Mouse (Mus musculus) CH12.LX (cell line): Measurements from ENCODE around the gene Ropn1. TPM values are rescaled to one million over a fixed set of nuclear protein-coding genes. Genes with fewer than 3 reads are reported as not detected.
A peak's percentile ranks its signal among the peaks of the same experiment; 100 is the strongest.

Experiments
- DNase-seq: peaks from one replicate; pipeline ENCODE4 v3.0.0-alpha.2; 2013; ENCODE audit errors: extremely low read depth
- H3K27ac ChIP-seq: 2 replicates; pipeline ENCODE4 v1.5.1; 2012; ENCODE audit warnings: low read depth, mild to moderate bottlenecking, control low read depth, moderate library complexity; ENCODE audit not compliant: insufficient read depth
- H3K27me3 ChIP-seq: replicated peaks from 2 replicates; pipeline ENCODE3; 2012; ENCODE audit warnings: inconsistent platforms
- H3K36me3 ChIP-seq, 2 experiments: replicated peaks in 1 of 2; 2 replicates each; pipeline versions ENCODE3 to v1.6.1; 2012; ENCODE audit warnings: inconsistent platforms in 1 of 2, low read length in 1 of 2, mild to moderate bottlenecking in 1 of 2, mixed read lengths in 1 of 2, moderate library complexity in 1 of 2; ENCODE audit not compliant: control insufficient read depth in 1 of 2, insufficient read depth in 1 of 2
- H3K4me1 ChIP-seq, 2 experiments: 2 replicates each; pipeline ENCODE4 v1.6.1; 2012; ENCODE audit warnings: inconsistent platforms in 1 of 2, moderate library complexity in 1 of 2; ENCODE audit not compliant: insufficient read depth in 2 of 2, control insufficient read depth in 1 of 2
- H3K4me2 ChIP-seq: 2 replicates; pipeline ENCODE4 v1.6.1; 2012; ENCODE audit warnings: low read depth, mild to moderate bottlenecking, control low read depth; ENCODE audit not compliant: poor library complexity, insufficient read depth, severe bottlenecking
- H3K4me3 ChIP-seq, 3 experiments: fragments of 150-350 bp in 1 of 3; sonication (generic) in 1 of 3; replicated peaks in 1 of 3; 2 replicates each; pipeline versions ENCODE3 to v1.5.1; 2011 to 2012; ENCODE audit warnings: low read depth in 2 of 3, low read length in 2 of 3, mild to moderate bottlenecking in 2 of 3, moderate library complexity in 2 of 3, control low read depth in 1 of 3, improper control_type of control experiment in 1 of 3, inconsistent platforms in 1 of 3, mixed read lengths in 1 of 3; ENCODE audit not compliant: poor library complexity in 1 of 3
- H3K79me2 ChIP-seq: replicated peaks from 2 replicates; pipeline ENCODE4 v1.6.1; 2012; ENCODE audit warnings: mild to moderate bottlenecking, moderate library complexity; ENCODE audit not compliant: control insufficient read depth, poor library complexity, insufficient read depth, severe bottlenecking; ENCODE audit errors: extremely low read depth
- H3K9ac ChIP-seq: 2 replicates; pipeline ENCODE4 v1.6.1; 2012; ENCODE audit warnings: low read depth, mild to moderate bottlenecking, control low read depth, moderate library complexity; ENCODE audit not compliant: insufficient read depth
- H3K9me3 ChIP-seq: replicated peaks from 2 replicates; pipeline ENCODE3; 2012; ENCODE audit warnings: low read length, inconsistent platforms, mixed read lengths
- BHLHE40 ChIP-seq: IDR thresholded peaks from 2 replicates; pipeline ENCODE4 v1.6.1; 2011; ENCODE audit warnings: mild to moderate bottlenecking, low read depth, low read length, improper control_type of control experiment
- CHD1 ChIP-seq: IDR thresholded peaks from 2 replicates; pipeline ENCODE4 v1.6.1; 2012; ENCODE audit warnings: low read depth, low read length, improper control_type of control experiment, inconsistent platforms
- CHD2 ChIP-seq: IDR thresholded peaks from 2 replicates; pipeline ENCODE4 v1.6.1; 2011; ENCODE audit warnings: low read length, improper control_type of control experiment
- E2F4 ChIP-seq: IDR thresholded peaks from 2 replicates; pipeline ENCODE4 v1.6.1; 2011; ENCODE audit warnings: low read depth, low read length, improper control_type of control experiment; ENCODE audit not compliant: insufficient replicate concordance
- EP300 ChIP-seq: IDR thresholded peaks from 2 replicates; pipeline ENCODE4 v1.6.1; 2011; ENCODE audit warnings: low read length, improper control_type of control experiment
- ETS1 ChIP-seq: conservative IDR thresholded peaks from 2 replicates; pipeline ENCODE4 v1.6.1; 2012; ENCODE audit warnings: low read depth, mild to moderate bottlenecking, inconsistent platforms, low read length, improper control_type of control experiment, moderate library complexity
- HCFC1 ChIP-seq: IDR thresholded peaks from 2 replicates; pipeline ENCODE4 v1.6.1; 2012; ENCODE audit warnings: low read depth, mild to moderate bottlenecking, inconsistent platforms, low read length, improper control_type of control experiment
- JUN ChIP-seq: IDR thresholded peaks from 2 replicates; pipeline ENCODE4 v1.6.1; 2011; ENCODE audit warnings: low read depth, mild to moderate bottlenecking, low read length, improper control_type of control experiment, moderate library complexity; ENCODE audit not compliant: insufficient read depth
- JUND ChIP-seq: conservative IDR thresholded peaks from 2 replicates; pipeline ENCODE4 v1.6.1; 2011; ENCODE audit warnings: low read depth, low read length, improper control_type of control experiment
- KAT2A ChIP-seq: IDR thresholded peaks from 2 replicates; pipeline ENCODE4 v1.6.1; 2012; ENCODE audit warnings: low read length, improper control_type of control experiment, inconsistent platforms; ENCODE audit not compliant: insufficient replicate concordance
- MAFK ChIP-seq: IDR thresholded peaks from 2 replicates; pipeline ENCODE4 v1.6.1; 2011; ENCODE audit warnings: low read length, improper control_type of control experiment; ENCODE audit not compliant: insufficient replicate concordance
- MAZ ChIP-seq: IDR thresholded peaks from 2 replicates; pipeline ENCODE4 v1.6.1; 2012; ENCODE audit warnings: low read depth, mild to moderate bottlenecking, inconsistent platforms, low read length, improper control_type of control experiment, moderate library complexity
- MEF2A ChIP-seq: IDR thresholded peaks from 2 replicates; pipeline ENCODE4 v1.6.1; 2014; ENCODE audit warnings: low read depth, mild to moderate bottlenecking, inconsistent platforms, low read length, improper control_type of control experiment, borderline replicate concordance
- NELFE ChIP-seq: IDR thresholded peaks from 2 replicates; pipeline ENCODE4 v1.6.1; 2011; ENCODE audit warnings: low read depth, low read length, improper control_type of control experiment
- NRF1 ChIP-seq: IDR thresholded peaks from 2 replicates; pipeline ENCODE4 v1.6.1; 2014; ENCODE audit warnings: low read depth, mild to moderate bottlenecking, inconsistent platforms, low read length, improper control_type of control experiment, moderate library complexity
- PAX5 ChIP-seq: IDR thresholded peaks from 2 replicates; pipeline ENCODE4 v1.6.1; 2012; ENCODE audit warnings: low read length, inconsistent platforms, mixed read lengths
- RCOR1 ChIP-seq: conservative IDR thresholded peaks from 2 replicates; pipeline ENCODE4 v1.6.1; 2012; ENCODE audit warnings: low read depth, mild to moderate bottlenecking, inconsistent platforms, low read length, improper control_type of control experiment
- SIN3A ChIP-seq: IDR thresholded peaks from 2 replicates; pipeline ENCODE4 v1.6.1; 2012; ENCODE audit warnings: low read length, improper control_type of control experiment, inconsistent platforms
- SMC3 ChIP-seq: IDR thresholded peaks from 2 replicates; pipeline ENCODE4 v1.6.1; 2011; ENCODE audit warnings: low read depth, low read length, improper control_type of control experiment
- TBP ChIP-seq: conservative IDR thresholded peaks from 2 replicates; pipeline ENCODE4 v1.6.1; 2011; ENCODE audit warnings: low read depth, low read length, improper control_type of control experiment
- USF1 ChIP-seq: IDR thresholded peaks from 2 replicates; pipeline ENCODE4 v1.6.1; 2014; ENCODE audit warnings: low read depth, mild to moderate bottlenecking, inconsistent platforms, low read length, improper control_type of control experiment
- USF2 ChIP-seq: conservative IDR thresholded peaks from 2 replicates; pipeline ENCODE4 v1.6.1; 2011; ENCODE audit warnings: low read depth, low read length, improper control_type of control experiment
- ZKSCAN1 ChIP-seq: IDR thresholded peaks from 2 replicates; pipeline ENCODE4 v1.6.1; 2012; ENCODE audit warnings: low read depth, inconsistent platforms, low read length, improper control_type of control experiment, borderline replicate concordance
- ZMIZ1 ChIP-seq: IDR thresholded peaks from 2 replicates; pipeline ENCODE4 v1.6.1; 2012; ENCODE audit warnings: low read depth, mild to moderate bottlenecking, inconsistent platforms, low read length, improper control_type of control experiment
- ZNF384 ChIP-seq: IDR thresholded peaks from 2 replicates; pipeline ENCODE4 v1.6.1; 2012; ENCODE audit warnings: low read depth, low read length, improper control_type of control experiment, inconsistent platforms
- dilution Hi-C: fragments of 300-500 bp; cut with MboI; formaldehyde crosslinking; loops from 2 replicates; pipeline ENCODE4 v1.14.3; 2020; ENCODE audit warnings: low sequenced_read_pairs; ENCODE audit not compliant: extremely low pct_unique_long_range_greater_than_20kb, extremely low pct_ligation_motif_present
- in situ Hi-C: fragments of 300-500 bp; cut with MboI; formaldehyde crosslinking; loops from 3 replicates; pipeline ENCODE4 v1.14.3; 2019; ENCODE audit warnings: low sequenced_read_pairs, low pct_ligation_motif_present, low pct_unique_long_range_greater_than_20kb, mixed read lengths
- polyA plus RNA-seq: library from polyadenylated mRNA; unstranded; fragments of >175 nt; gene quantifications from 2 replicates; pipeline ENCODE4 v1.2.1, GENCODE M21; 2012; ENCODE audit warnings: low read depth; ENCODE audit not compliant: insufficient read length
- total RNA-seq, 2 experiments: library from RNA; depleted of rRNA; stranded (reverse); fragments of 300-350 nt in 1 of 2; fragments of >200 nt in 1 of 2; gene quantifications; 2 replicates each; pipeline ENCODE4 v1.2.3; 2012 to 2014

Gene Ropn1
- total and polyA plus RNA-seq, 3 experiments, result not detected

DNA sequence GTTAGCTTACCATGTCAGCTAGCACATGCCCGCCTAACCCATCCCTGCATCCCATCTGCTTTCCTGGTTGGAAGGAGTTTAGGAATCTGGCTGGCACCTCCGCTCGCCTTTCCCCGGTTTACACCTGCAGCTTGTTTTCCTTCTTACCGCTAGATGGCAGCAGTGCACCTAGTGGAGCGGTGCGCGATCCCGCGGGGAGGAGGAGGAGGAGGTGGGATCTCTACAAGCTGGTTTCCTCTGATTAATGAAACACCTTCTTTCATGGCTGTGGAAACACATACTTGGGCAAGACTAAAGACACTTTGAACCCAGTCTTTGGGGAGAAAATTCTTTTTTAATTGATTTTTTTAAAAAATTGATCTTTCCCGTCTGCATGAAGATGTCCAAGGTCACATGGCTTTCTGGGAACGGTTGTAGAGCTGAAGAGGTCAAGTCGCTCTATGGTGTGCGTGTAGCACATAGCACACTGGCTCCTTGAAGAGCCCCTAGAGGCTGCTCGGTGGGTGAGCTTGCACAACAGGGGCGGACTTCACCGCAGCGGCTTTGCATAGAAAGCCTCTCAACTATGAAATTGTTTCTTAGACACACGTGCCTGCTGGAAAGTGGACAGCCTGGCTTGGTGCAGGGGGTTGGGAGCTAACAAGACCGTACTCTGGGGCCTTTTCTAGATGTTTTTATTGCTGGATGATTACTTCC is 17.5 kb downstream of the Ropn1 start (continued):
- 0 out of 2 replicates have a peak, but pooled peaks have one; percentile 39 for TF ChIP-seq MEF2A
- no peak for TF ChIP-seq KAT2A
- peak; percentile 85 for TF ChIP-seq BHLHE40
- TF ChIP-seq ZNF384, result 0 out of 2 replicates have a peak, but pooled peaks have one; percentile 12
- TF ChIP-seq PAX5, result no peak
- TF ChIP-seq USF2, result peak; percentile 46
- peak; percentile 75 for TF ChIP-seq SIN3A
- TF ChIP-seq EP300, result no peak
- no peak for TF ChIP-seq ETS1
- TF ChIP-seq NRF1, result no peak
- no peak for TF ChIP-seq E2F4

DNA sequence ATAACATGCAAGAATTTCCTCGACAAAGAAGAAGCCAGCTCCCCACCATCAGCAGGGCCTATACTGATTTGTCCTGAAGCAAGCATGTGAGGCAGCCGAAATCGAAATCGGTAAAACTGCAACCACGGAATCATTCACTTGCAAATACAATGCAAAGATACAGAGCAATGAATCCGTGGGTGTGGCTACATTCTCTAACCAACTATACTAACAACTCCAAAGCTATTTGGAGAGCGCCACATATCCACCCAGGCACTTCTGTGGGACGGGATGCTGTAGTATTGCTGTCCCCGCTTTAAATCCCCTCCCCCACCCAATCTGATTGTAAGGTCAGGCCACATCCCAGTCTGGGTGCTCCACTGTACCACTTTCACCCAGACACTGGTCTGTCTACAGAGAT is 18.6 kb downstream of the Ropn1 start:
- Histone ChIP-seq H3K4me2 (peak overlapping the region; percentile 44), H3K9ac (no peak overlapping the region), H3K27me3 (peaks cover 39% of the 10 kb centered on the region), H3K4me1 (peaks cover 0 to 12% of the 10 kb centered on the region in 2 experiments; a peak in 3 of 4 replicates), H3K9me3 (no peaks in the 10 kb centered on the region), H3K4me3 (no peak overlapping the region), H3K27ac (no peak overlapping the region), H3K79me2 (no peaks in the 10 kb centered on the region), H3K36me3 (no peaks in the 10 kb centered on the region)
- DNase-seq, result no peak
- dilution Hi-C loops (no loop called here), in situ Hi-C loops (loop anchor here (5.0 kb wide), 1 partner anchor 34 kb away; no protein-coding TSS in a partner anchor)
- TF ChIP-seq MAZ, result no peak
- no peak for TF ChIP-seq RCOR1
- TF ChIP-seq USF1, result no peak
- no peak for TF ChIP-seq BHLHE40
- TF ChIP-seq JUN, result no peak
- TF ChIP-seq CHD1, result no peak
- no peak for TF ChIP-seq USF2
- no peak for TF ChIP-seq MEF2A
- TF ChIP-seq SMC3, result no peak
- TF ChIP-seq ZKSCAN1, result no peak
- no peak for TF ChIP-seq CHD2
- no peak for TF ChIP-seq TBP
- no peak for TF ChIP-seq MAFK
- no peak for TF ChIP-seq ZMIZ1
- TF ChIP-seq HCFC1, result no peak
- no peak for TF ChIP-seq JUND
- no peak for TF ChIP-seq ZNF384
- TF ChIP-seq NELFE, result no peak
